Mouse (Mus musculus) lung, adult 2 months (tissue): ENCODE data around the gene Gm38431. TPM values are rescaled to one million over a fixed set of nuclear protein-coding genes. Genes with fewer than 3 reads are reported as not detected.

Experiments
- DNase-seq: peaks from one replicate; pipeline ENCODE4 v3.0.0; 2022
- H3K4me1 ChIP-seq: fragments of 200-500 bp; 2 replicates; pipeline ENCODE4 v1.6.1; 2011; ENCODE audit warnings: low read length; ENCODE audit not compliant: control insufficient read depth, insufficient read depth
- H3K4me3 ChIP-seq: fragments of 200-500 bp; replicated peaks from 2 replicates; pipeline ENCODE3; 2011; ENCODE audit warnings: low read depth, mild to moderate bottlenecking, control low read depth, low read length; ENCODE audit errors: extremely low read depth
- CTCF ChIP-seq: fragments of 200-500 bp; IDR thresholded peaks from 2 replicates; pipeline ENCODE4 v1.5.1; 2011; ENCODE audit warnings: mild to moderate bottlenecking, low read length, control low read depth; ENCODE audit not compliant: insufficient read depth
- POLR2A ChIP-seq: fragments of 200-500 bp; IDR thresholded peaks from 2 replicates; pipeline ENCODE4 v1.6.1; 2011; ENCODE audit warnings: low read depth, mild to moderate bottlenecking, control low read depth, low read length, borderline replicate concordance; ENCODE audit errors: extremely low read depth
- WGBS: fragments of 180-500 bp; shearing (Covaris S2); methylation state at CpG from one replicate; pipeline ENCODE4 v1.1.7; 2018; 5-methylcytosine and 5-hydroxymethylcytosine counted together
- polyA plus RNA-seq: library from polyadenylated mRNA; depleted of rRNA; stranded (reverse); fragments of >200 nt; gene quantifications from 2 replicates; pipeline ENCODE4 v1.2.3, GENCODE M21; 2012

Gm38431 gene
- polyA plus RNA-seq, 1 experiment: 3.0 TPM

- WGBS: 70% methylated on average over 12 of the region's 12 CpGs
- DNase-seq: no peak
Measured at GRCm38 (mm10) chr9:21132102-21132775, 40.4 kb upstream of the Gm38431 start.

GRCm38 (mm10) chr9:21131059-21131956 lies 39.5 kb upstream of the Gm38431 start, which contains the start of gene Tyk2:
Gene Tyk2 (minus strand): TSS chr9:21131243.
- WGBS: 5% methylated on average over 37 of the region's 37 CpGs

More at GRCm38 (mm10) chr9:21132102-21132775, 40.4 kb upstream of the Gm38431 start:
- Histone ChIP-seq H3K4me1 (peaks cover 25% of the 10 kb centered on the region), H3K4me3 (no peak overlapping the region)
- TF ChIP-seq POLR2A (no peak), CTCF (peak; percentile 11; the same call in 1 of the 2 replicates)

DNA sequence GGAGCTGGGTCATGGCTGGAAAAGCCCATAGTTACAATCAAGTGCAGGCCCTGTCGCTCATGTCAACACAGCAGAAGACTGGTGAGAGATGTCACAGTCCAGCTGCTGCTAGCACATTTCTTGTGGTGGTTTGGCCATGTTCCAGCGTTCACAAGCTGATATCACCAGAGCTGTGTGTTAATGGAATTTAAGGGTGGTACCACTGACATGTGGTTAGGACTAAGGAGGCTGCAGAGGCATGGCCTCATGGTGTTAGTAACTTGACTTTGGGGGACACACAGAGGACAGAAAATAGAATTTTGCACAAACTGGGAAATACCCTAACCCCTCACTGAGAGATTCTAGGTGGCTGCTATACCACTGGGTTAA lies 34.4 kb upstream of the Gm38431 start:
- TF ChIP-seq POLR2A (no peak), CTCF (no peak)
- 46% methylated on average over 2 of the region's 2 CpGs for WGBS
- Histone ChIP-seq H3K4me1 (peaks cover 2% of the 10 kb centered on the region; the same call in 1 of the 2 replicates), H3K4me3 (no peak overlapping the region)
- DNase-seq: no peak

More at GRCm38 (mm10) chr9:21131059-21131956, 39.5 kb upstream of the Gm38431 start, which contains the start of gene Tyk2:
- Histone ChIP-seq H3K4me3 (peak within 1 kb of the TSS; percentile 89), H3K4me1 (peaks cover 18% of the 10 kb centered on the region)
- peak; percentile 87 for DNase-seq
- TF ChIP-seq CTCF (no peak), POLR2A (peak; percentile 81; the same call in 1 of the 2 replicates)

DNA sequence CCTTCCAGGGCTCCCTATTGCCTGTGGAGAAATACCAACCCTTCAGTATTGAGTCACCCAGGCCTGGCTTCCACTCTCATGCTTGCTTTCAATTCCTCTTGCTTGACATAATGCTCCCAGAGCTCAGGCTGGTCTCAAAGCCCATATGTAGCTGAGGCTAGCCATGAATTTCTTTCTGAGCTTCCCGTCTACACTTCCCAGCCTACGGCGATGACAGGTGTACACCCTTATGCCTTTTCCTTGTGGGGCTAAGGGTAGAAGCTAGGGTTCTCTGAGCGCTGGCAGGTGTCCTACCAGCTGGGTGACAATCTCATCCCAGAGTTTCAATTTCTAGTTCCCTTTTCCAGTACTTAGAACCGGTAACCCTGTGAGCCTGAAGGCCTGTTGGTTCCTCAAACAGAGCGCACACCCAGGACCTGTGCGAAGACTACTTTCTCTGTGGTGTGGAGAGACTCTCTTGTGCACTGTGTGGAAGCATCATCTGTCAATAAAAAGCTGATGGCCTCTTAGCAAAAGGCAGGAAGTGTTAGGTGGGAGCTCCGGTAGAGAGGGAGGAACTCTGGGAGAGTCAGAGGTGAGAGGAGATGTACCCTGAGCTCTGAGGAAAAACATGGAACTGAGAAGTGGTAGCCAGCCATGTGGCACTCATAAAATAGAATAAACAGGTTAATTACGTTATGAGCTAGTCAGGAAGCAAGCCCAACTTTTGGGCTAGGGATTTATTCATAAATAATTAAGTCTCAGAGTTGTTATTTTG lies 33.9 kb upstream of the Gm38431 start:
- 81% methylated on average over 9 of the region's 9 CpGs for WGBS
- no peak for TF ChIP-seq POLR2A
- no peak for TF ChIP-seq CTCF

GRCm38 (mm10) chr9:21124837-21125236 lies 33.0 kb upstream of the Gm38431 start:
- Histone ChIP-seq H3K4me1 (no peaks in the 10 kb centered on the region), H3K4me3 (no peak overlapping the region)
- no peak for DNase-seq
- TF ChIP-seq POLR2A (no peak), CTCF (no peak)
- WGBS: 75% methylated on average over 5 of the region's 5 CpGs

More for the DNA sequence above, 33.9 kb upstream of the Gm38431 start:
- Histone ChIP-seq H3K4me1 (peaks cover 2% of the 10 kb centered on the region; the same call in 1 of the 2 replicates), H3K4me3 (no peak overlapping the region)
- DNase-seq: no peak

GRCm38 (mm10) chr9:21121483-21121882 lies 29.7 kb upstream of the Gm38431 start:
- WGBS: 81% methylated on average over 16 of the region's 16 CpGs
- H3K4me1 ChIP-seq: no peaks in the 10 kb centered on the region
- DNase-seq: no peak
- H3K4me3 ChIP-seq: no peak overlapping the region
- TF ChIP-seq CTCF: no peak
- TF ChIP-seq POLR2A: no peak

DNA sequence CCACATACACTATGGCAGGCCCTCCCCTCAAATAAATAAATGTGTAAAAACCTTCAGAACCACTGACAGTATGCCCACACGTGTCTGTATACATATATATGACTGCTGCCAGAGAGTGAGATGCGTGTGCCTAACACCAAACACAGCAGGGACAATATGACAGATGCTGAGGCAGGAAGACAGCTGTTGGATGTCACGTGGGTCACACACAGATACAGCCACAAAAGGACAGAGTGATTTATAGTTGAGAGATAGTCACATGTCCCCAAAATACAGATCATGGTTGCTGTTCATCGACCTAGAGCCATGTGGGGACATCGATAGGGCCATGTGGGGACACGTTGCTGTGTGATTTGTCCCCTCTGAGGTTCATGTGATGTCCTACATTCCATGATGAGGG lies 25.3 kb upstream of the Gm38431 start:
- no peak for DNase-seq
- no peak overlapping the region for H3K4me3 ChIP-seq
- no peaks in the 10 kb centered on the region for H3K4me1 ChIP-seq
- WGBS: 71% methylated on average over 6 of the region's 6 CpGs
- TF ChIP-seq POLR2A: no peak
- TF ChIP-seq CTCF: no peak

- DNase-seq: no peak
- TF ChIP-seq POLR2A (no peak), CTCF (no peak)
- H3K4me1 ChIP-seq: no peaks in the 10 kb centered on the region
- 87% methylated on average over 8 of the region's 8 CpGs for WGBS
- H3K4me3 ChIP-seq: no peak overlapping the region
Measured at GRCm38 (mm10) chr9:21115105-21115504, 23.3 kb upstream of the Gm38431 start.

DNA sequence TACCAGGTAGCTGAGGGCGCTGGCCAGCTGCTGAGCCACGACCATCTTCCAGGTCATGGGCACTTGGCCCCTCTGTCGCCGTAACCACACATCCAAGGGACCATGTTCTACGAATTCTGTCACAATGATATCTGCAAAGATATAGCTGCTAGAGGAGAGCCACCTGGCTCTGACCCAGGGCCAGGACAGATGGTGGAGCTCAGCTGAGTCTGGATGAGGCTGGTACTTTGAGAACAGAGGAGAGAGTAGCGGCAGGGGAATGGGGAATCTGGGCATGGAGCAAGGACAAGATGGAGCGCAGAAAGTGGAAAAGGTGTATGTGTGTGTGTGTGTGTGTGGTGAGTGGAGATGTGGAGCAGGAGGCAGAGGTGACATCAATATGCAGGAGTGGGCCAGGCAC lies 22.4 kb upstream of the Gm38431 start:
- TF ChIP-seq POLR2A: no peak
- TF ChIP-seq CTCF: no peak
- Histone ChIP-seq H3K4me3 (no peak overlapping the region), H3K4me1 (no peaks in the 10 kb centered on the region)
- no peak for DNase-seq
- WGBS: 91% methylated on average over 7 of the region's 7 CpGs
